Mouse (Mus musculus): Measurements from ENCODE around the gene Ttc28. TPM values are rescaled to one million over a fixed set of nuclear protein-coding genes. Genes with fewer than 3 reads are reported as not detected.

Ttc28 gene
- polyA plus RNA-seq, 1 experiment from 2014 or later = 28.2 TPM

GRCm38 (mm10) chr5:111178324-111179076, 298.9 kb downstream of the Ttc28 start:
- H3K9me3 ChIP-seq (replicated peaks) = no peaks in the 10 kb centered on the region
- ATAC-seq (ENCODE audit: low FRiP score) = no peak
- H3K27me3 ChIP-seq = no peaks in the 10 kb centered on the region
- H3K4me2 ChIP-seq (replicated peaks) = no peak overlapping the region
- H3K9ac ChIP-seq = no peak overlapping the region
- peak overlapping the region; percentile 63; the same call in 1 of the 2 replicates for H3K27ac ChIP-seq
- 60% methylated on average over 21 of the region's 21 CpGs for WGBS
- no peak overlapping the region for H3K4me3 ChIP-seq
- peaks cover 5% of the 10 kb centered on the region; the same call in 1 of the 2 replicates for H3K36me3 ChIP-seq
- H3K4me1 ChIP-seq = peaks cover 81% of the 10 kb centered on the region

GRCm38 (mm10) chr5:111179651-111180050, 300.0 kb downstream of the Ttc28 start:
- Histone ChIP-seq H3K27ac (peak overlapping the region; percentile 83), H3K27me3 (no peaks in the 10 kb centered on the region), H3K9ac (no peak overlapping the region), H3K36me3 (peaks cover 9% of the 10 kb centered on the region; the same call in 1 of the 2 replicates), H3K4me2 (replicated peaks) (no peak overlapping the region), H3K4me1 (peaks cover 81% of the 10 kb centered on the region), H3K4me3 (no peak overlapping the region), H3K9me3 (replicated peaks) (no peaks in the 10 kb centered on the region)
- ATAC-seq (ENCODE audit: low FRiP score) = no peak
- WGBS = 50% methylated on average over 7 of the region's 7 CpGs

GRCm38 (mm10) chr5:111180091-111181053, 300.8 kb downstream of the Ttc28 start:
- H3K27ac ChIP-seq = peak overlapping the region; percentile 83
- ATAC-seq (ENCODE audit: low FRiP score) = no peak
- no peak overlapping the region for H3K4me2 ChIP-seq (replicated peaks)
- peaks cover 9% of the 10 kb centered on the region; the same call in 1 of the 2 replicates for H3K36me3 ChIP-seq
- H3K9ac ChIP-seq = 0 out of 2 replicates have a peak overlapping the region, but pooled peaks have one; percentile 32
- WGBS = 64% methylated on average over 25 of the region's 25 CpGs
- no peaks in the 10 kb centered on the region for H3K27me3 ChIP-seq
- H3K4me1 ChIP-seq = peaks cover 74% of the 10 kb centered on the region
- no peaks in the 10 kb centered on the region for H3K9me3 ChIP-seq (replicated peaks)
- no peak overlapping the region for H3K4me3 ChIP-seq

GRCm38 (mm10) chr5:111181204-111181912, 301.8 kb downstream of the Ttc28 start:
- Histone ChIP-seq H3K27me3 (no peaks in the 10 kb centered on the region), H3K36me3 (peaks cover 9% of the 10 kb centered on the region; the same call in 1 of the 2 replicates), H3K4me1 (peaks cover 67% of the 10 kb centered on the region), H3K9me3 (replicated peaks) (no peaks in the 10 kb centered on the region), H3K4me3 (no peak overlapping the region), H3K9ac (peak overlapping the region; percentile 35; the same call in 1 of the 2 replicates), H3K27ac (peak overlapping the region; percentile 83), H3K4me2 (replicated peaks) (no peak overlapping the region)
- ATAC-seq (ENCODE audit: low FRiP score) = no peak
- WGBS = 69% methylated on average over 7 of the region's 7 CpGs

- Histone ChIP-seq H3K4me3 (no peak overlapping the region), H3K36me3 (peaks cover 9% of the 10 kb centered on the region; the same call in 1 of the 2 replicates), H3K9ac (no peak overlapping the region), H3K4me2 (replicated peaks) (no peak overlapping the region), H3K27me3 (no peaks in the 10 kb centered on the region), H3K27ac (no peak overlapping the region), H3K9me3 (replicated peaks) (no peaks in the 10 kb centered on the region), H3K4me1 (peaks cover 29% of the 10 kb centered on the region)
- ATAC-seq (ENCODE audit: low FRiP score) = no peak
- 40% methylated on average over 11 of the region's 11 CpGs for WGBS
Observed at GRCm38 (mm10) chr5:111186600-111186999, 307.0 kb downstream of the Ttc28 start.

GRCm38 (mm10) chr5:111191972-111192371, 312.4 kb downstream of the Ttc28 start:
- Histone ChIP-seq H3K27me3 (no peaks in the 10 kb centered on the region), H3K4me1 (peaks cover 30% of the 10 kb centered on the region), H3K4me2 (replicated peaks) (no peak overlapping the region), H3K9ac (no peak overlapping the region), H3K4me3 (no peak overlapping the region), H3K27ac (no peak overlapping the region), H3K9me3 (replicated peaks) (no peaks in the 10 kb centered on the region), H3K36me3 (no peaks in the 10 kb centered on the region)
- no peak for ATAC-seq (ENCODE audit: low FRiP score)
- WGBS = 87% methylated on average over 9 of the region's 9 CpGs

GRCm38 (mm10) chr5:111194829-111195228, 315.2 kb downstream of the Ttc28 start:
- 64% methylated on average over 2 of the region's 2 CpGs for WGBS

GRCm38 (mm10) chr5:111195488-111196485, 316.2 kb downstream of the Ttc28 start:
- no peak overlapping the region for H3K9ac ChIP-seq
- no peaks in the 10 kb centered on the region for H3K9me3 ChIP-seq (replicated peaks)
- peak overlapping the region; percentile 56 for H3K27ac ChIP-seq
- 59% methylated on average over 11 of the region's 11 CpGs for WGBS
- peak; percentile 75 for ATAC-seq (ENCODE audit: low FRiP score)
- no peak overlapping the region for H3K4me3 ChIP-seq
- H3K4me1 ChIP-seq = peaks cover 39% of the 10 kb centered on the region
- no peaks in the 10 kb centered on the region for H3K36me3 ChIP-seq
- no peaks in the 10 kb centered on the region for H3K27me3 ChIP-seq
- no peak overlapping the region for H3K4me2 ChIP-seq (replicated peaks)

More at GRCm38 (mm10) chr5:111194829-111195228, 315.2 kb downstream of the Ttc28 start:
- H3K27ac ChIP-seq = peak overlapping the region; percentile 56
- no peak overlapping the region for H3K9ac ChIP-seq
- ATAC-seq (ENCODE audit: low FRiP score) = no peak
- H3K4me1 ChIP-seq = peaks cover 37% of the 10 kb centered on the region
- H3K4me2 ChIP-seq (replicated peaks) = no peak overlapping the region
- H3K4me3 ChIP-seq = no peak overlapping the region
- no peaks in the 10 kb centered on the region for H3K36me3 ChIP-seq
- no peaks in the 10 kb centered on the region for H3K27me3 ChIP-seq
- no peaks in the 10 kb centered on the region for H3K9me3 ChIP-seq (replicated peaks)

GRCm38 (mm10) chr5:111197727-111198126, 318.1 kb downstream of the Ttc28 start:
- Histone ChIP-seq H3K4me1 (peaks cover 47% of the 10 kb centered on the region), H3K4me2 (replicated peaks) (no peak overlapping the region), H3K27me3 (0 out of 2 replicates have a peak, but pooled peaks cover 2% of the 10 kb centered on the region), H3K4me3 (no peak overlapping the region), H3K9ac (no peak overlapping the region), H3K36me3 (no peaks in the 10 kb centered on the region), H3K9me3 (replicated peaks) (no peaks in the 10 kb centered on the region), H3K27ac (0 out of 2 replicates have a peak overlapping the region, but pooled peaks have one; percentile 12)
- no peak for ATAC-seq (ENCODE audit: low FRiP score)
- WGBS = 73% methylated on average over 15 of the region's 15 CpGs

GRCm38 (mm10) chr5:111200167-111200840, 320.7 kb downstream of the Ttc28 start:
- 0 out of 2 replicates have a peak, but pooled peaks cover 2% of the 10 kb centered on the region for H3K27me3 ChIP-seq
- no peak overlapping the region for H3K4me3 ChIP-seq
- peaks cover 61% of the 10 kb centered on the region for H3K4me1 ChIP-seq
- no peak overlapping the region for H3K9ac ChIP-seq
- no peaks in the 10 kb centered on the region for H3K9me3 ChIP-seq (replicated peaks)
- H3K27ac ChIP-seq = 0 out of 2 replicates have a peak overlapping the region, but pooled peaks have one; percentile 1
- H3K36me3 ChIP-seq = no peaks in the 10 kb centered on the region
- no peak overlapping the region for H3K4me2 ChIP-seq (replicated peaks)
- WGBS = 42% methylated on average over 15 of the region's 15 CpGs
- no peak for ATAC-seq (ENCODE audit: low FRiP score)

Measured in hindbrain, embryonic 12.5 days (tissue).